Mouse (Mus musculus): ENCODE measurements at regions not wholly inside any gene's neighbourhood (a gene's known extent, or its start where the extent isn't known, plus 50 kb on each side); places are given as distances from the start of the nearest gene placed in this dataset.

DNA sequence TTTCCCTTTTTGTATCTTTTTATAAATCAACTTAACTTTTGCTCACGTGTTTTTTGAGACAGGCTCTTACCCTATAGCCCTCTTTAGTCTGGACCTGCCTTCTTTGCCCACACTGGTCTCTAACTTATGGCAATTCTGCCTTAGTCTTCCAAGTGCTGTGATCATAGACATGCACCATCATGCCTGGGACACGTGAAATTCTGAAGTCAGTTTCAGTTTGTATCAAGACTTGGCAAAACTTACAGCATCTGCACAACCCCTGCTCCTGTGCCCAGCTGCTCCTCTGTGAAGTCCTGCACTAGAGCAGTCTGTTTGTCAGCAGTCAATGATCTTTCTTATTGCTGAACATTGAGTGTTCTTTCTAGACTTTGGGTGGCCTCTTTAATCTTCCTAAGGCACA lies 114.3 kb upstream of the Tsc22d2 start:
- H3K4me1 ChIP-seq (ENCODE audit: control insufficient read depth, insufficient read depth, low read length), result no peaks in the 10 kb centered on the region
- no peak overlapping the region for H3K4me3 ChIP-seq (ENCODE audit: low read depth, low read length)
- H3K9me3 ChIP-seq (replicated peaks; ENCODE audit: control insufficient read depth, insufficient read depth, low read length, poor library complexity, severe bottlenecking), result no peaks in the 10 kb centered on the region
- H3K27ac ChIP-seq (ENCODE audit: insufficient read depth, low read length), result no peak overlapping the region
- H3K36me3 ChIP-seq (ENCODE audit: control insufficient read depth, insufficient read depth, low read length, poor library complexity, severe bottlenecking), result no peaks in the 10 kb centered on the region
- no peak overlapping the region for H3K9ac ChIP-seq (ENCODE audit: low read depth, poor library complexity, severe bottlenecking)
- H3K27me3 ChIP-seq (ENCODE audit: control insufficient read depth, insufficient read depth, low read length, poor library complexity, severe bottlenecking), result no peaks in the 10 kb centered on the region
- no peak for TF ChIP-seq CTCF (IDR thresholded peaks at IDR 0.05; ENCODE audit: low read depth, low read length)
- TF ChIP-seq POLR2A (IDR thresholded peaks at IDR 0.05; ENCODE audit: insufficient read depth, low read length), result no peak
- TF ChIP-seq EP300 (IDR thresholded peaks at IDR 0.05; ENCODE audit: insufficient read depth, low read depth, low read length), result no peak

DNA sequence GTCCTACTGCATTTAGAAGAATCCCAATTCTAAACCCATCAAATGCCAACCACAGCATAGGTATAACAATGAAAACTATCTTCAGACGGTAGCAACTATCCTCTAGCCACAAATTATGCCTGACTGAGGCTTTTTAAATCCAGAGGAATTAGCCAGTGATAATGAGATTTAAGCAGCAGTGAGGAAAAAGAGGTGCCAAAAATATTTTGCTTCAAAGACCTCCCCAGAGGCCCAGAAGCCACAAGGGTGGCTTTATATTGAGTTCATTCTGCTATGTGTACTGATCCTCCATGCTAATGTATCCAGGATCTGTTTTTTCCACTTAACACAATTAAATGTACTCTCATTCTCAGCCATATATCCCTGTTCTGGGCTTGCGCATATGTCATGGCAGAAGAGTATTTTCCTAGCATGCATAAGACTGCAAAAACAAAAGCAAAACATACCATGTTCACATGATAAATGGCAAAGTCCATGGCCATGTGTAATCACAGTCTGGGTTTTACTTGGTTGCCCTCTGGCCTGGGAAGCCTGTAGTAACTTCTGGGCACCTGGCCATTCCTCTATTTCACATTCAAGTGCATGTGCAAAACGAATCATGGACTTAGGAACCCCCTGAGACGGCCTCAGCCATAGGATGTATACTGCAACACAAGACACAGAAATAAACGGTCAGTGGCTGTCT lies 113.6 kb upstream of the Tsc22d2 start:
- no peak overlapping the region for H3K27ac ChIP-seq (ENCODE audit: insufficient read depth, low read length)
- no peaks in the 10 kb centered on the region for H3K9me3 ChIP-seq (replicated peaks; ENCODE audit: control insufficient read depth, insufficient read depth, low read length, poor library complexity, severe bottlenecking)
- H3K4me1 ChIP-seq (ENCODE audit: control insufficient read depth, insufficient read depth, low read length), result no peaks in the 10 kb centered on the region
- no peak overlapping the region for H3K4me3 ChIP-seq (ENCODE audit: low read depth, low read length)
- no peak overlapping the region for H3K9ac ChIP-seq (ENCODE audit: low read depth, poor library complexity, severe bottlenecking)
- H3K27me3 ChIP-seq (ENCODE audit: control insufficient read depth, insufficient read depth, low read length, poor library complexity, severe bottlenecking), result no peaks in the 10 kb centered on the region
- TF ChIP-seq EP300 (IDR thresholded peaks at IDR 0.05; ENCODE audit: insufficient read depth, low read depth, low read length) (no peak), POLR2A (IDR thresholded peaks at IDR 0.05; ENCODE audit: insufficient read depth, low read length) (no peak), CTCF (IDR thresholded peaks at IDR 0.05; ENCODE audit: low read depth, low read length) (no peak)
- H3K36me3 ChIP-seq (ENCODE audit: control insufficient read depth, insufficient read depth, low read length, poor library complexity, severe bottlenecking), result no peaks in the 10 kb centered on the region

GRCm38 (mm10) chr3:58302322-58302721 lies 112.2 kb upstream of the Tsc22d2 start:
- H3K9ac ChIP-seq (ENCODE audit: low read depth, poor library complexity, severe bottlenecking), result no peak overlapping the region
- no peaks in the 10 kb centered on the region for H3K27me3 ChIP-seq (ENCODE audit: control insufficient read depth, insufficient read depth, low read length, poor library complexity, severe bottlenecking)
- H3K9me3 ChIP-seq (replicated peaks; ENCODE audit: control insufficient read depth, insufficient read depth, low read length, poor library complexity, severe bottlenecking), result no peaks in the 10 kb centered on the region
- TF ChIP-seq CTCF (IDR thresholded peaks at IDR 0.05; ENCODE audit: low read depth, low read length) (no peak), POLR2A (IDR thresholded peaks at IDR 0.05; ENCODE audit: insufficient read depth, low read length) (no peak), EP300 (IDR thresholded peaks at IDR 0.05; ENCODE audit: insufficient read depth, low read depth, low read length) (no peak)
- no peaks in the 10 kb centered on the region for H3K4me1 ChIP-seq (ENCODE audit: control insufficient read depth, insufficient read depth, low read length)
- no peak overlapping the region for H3K4me3 ChIP-seq (ENCODE audit: low read depth, low read length)
- H3K27ac ChIP-seq (ENCODE audit: insufficient read depth, low read length), result no peak overlapping the region
- H3K36me3 ChIP-seq (ENCODE audit: control insufficient read depth, insufficient read depth, low read length, poor library complexity, severe bottlenecking), result no peaks in the 10 kb centered on the region

DNA sequence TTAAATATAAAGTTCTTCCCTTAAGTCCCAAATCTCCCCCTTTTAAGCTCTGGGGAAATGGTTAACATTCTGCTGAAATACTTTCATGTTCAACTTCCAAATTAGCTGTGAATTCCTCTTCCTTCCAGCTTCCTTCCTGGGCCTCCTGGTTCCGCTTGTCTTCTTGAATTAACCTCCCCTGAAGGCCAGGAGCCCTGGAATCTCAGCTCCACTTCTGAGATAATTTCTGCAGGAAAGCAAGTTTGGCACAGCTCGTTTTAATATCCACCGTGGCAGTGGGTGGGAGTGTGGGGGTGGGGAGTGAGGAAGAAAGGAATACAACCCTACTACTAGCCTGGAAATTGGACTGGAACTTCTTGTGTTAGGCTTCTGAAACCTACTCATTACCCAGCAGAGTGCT lies 110.8 kb upstream of the Tsc22d2 start:
- Histone ChIP-seq H3K36me3 (ENCODE audit: control insufficient read depth, insufficient read depth, low read length, poor library complexity, severe bottlenecking) (no peaks in the 10 kb centered on the region), H3K27me3 (ENCODE audit: control insufficient read depth, insufficient read depth, low read length, poor library complexity, severe bottlenecking) (no peaks in the 10 kb centered on the region), H3K4me1 (ENCODE audit: control insufficient read depth, insufficient read depth, low read length) (no peaks in the 10 kb centered on the region), H3K4me3 (ENCODE audit: low read depth, low read length) (no peak overlapping the region), H3K27ac (ENCODE audit: insufficient read depth, low read length) (no peak overlapping the region), H3K9me3 (replicated peaks; ENCODE audit: control insufficient read depth, insufficient read depth, low read length, poor library complexity, severe bottlenecking) (no peaks in the 10 kb centered on the region), H3K9ac (ENCODE audit: low read depth, poor library complexity, severe bottlenecking) (no peak overlapping the region)
- TF ChIP-seq POLR2A (IDR thresholded peaks at IDR 0.05; ENCODE audit: insufficient read depth, low read length), result no peak
- no peak for TF ChIP-seq CTCF (IDR thresholded peaks at IDR 0.05; ENCODE audit: low read depth, low read length)
- TF ChIP-seq EP300 (IDR thresholded peaks at IDR 0.05; ENCODE audit: insufficient read depth, low read depth, low read length), result no peak

DNA sequence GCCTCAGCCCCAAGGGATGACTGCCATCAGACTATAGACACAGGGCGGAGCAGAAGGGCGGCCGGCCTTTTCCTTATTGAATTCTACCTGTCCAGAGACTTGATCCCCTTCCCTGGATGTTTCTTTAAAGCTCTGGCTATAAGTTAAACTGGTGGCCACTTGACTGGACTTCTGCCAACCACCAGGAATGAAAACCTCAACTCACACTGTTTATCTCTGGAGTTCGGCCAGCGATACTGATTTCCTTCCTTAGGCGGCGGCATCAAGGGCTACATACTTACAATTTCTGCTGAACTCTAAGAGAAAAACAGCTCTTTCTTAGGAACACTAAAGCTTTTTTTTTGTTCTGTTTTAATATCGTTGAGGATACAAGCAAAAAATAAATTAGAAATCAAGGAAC lies 104.9 kb upstream of the Tsc22d2 start:
- no peaks in the 10 kb centered on the region for H3K9me3 ChIP-seq (replicated peaks; ENCODE audit: control insufficient read depth, insufficient read depth, low read length, poor library complexity, severe bottlenecking)
- no peak overlapping the region for H3K27ac ChIP-seq (ENCODE audit: insufficient read depth, low read length)
- H3K36me3 ChIP-seq (ENCODE audit: control insufficient read depth, insufficient read depth, low read length, poor library complexity, severe bottlenecking), result no peaks in the 10 kb centered on the region
- TF ChIP-seq POLR2A (IDR thresholded peaks at IDR 0.05; ENCODE audit: insufficient read depth, low read length), result no peak
- no peak for TF ChIP-seq CTCF (IDR thresholded peaks at IDR 0.05; ENCODE audit: low read depth, low read length)
- TF ChIP-seq EP300 (IDR thresholded peaks at IDR 0.05; ENCODE audit: insufficient read depth, low read depth, low read length), result no peak
- H3K4me1 ChIP-seq (ENCODE audit: control insufficient read depth, insufficient read depth, low read length), result no peaks in the 10 kb centered on the region
- H3K27me3 ChIP-seq (ENCODE audit: control insufficient read depth, insufficient read depth, low read length, poor library complexity, severe bottlenecking), result no peaks in the 10 kb centered on the region
- H3K4me3 ChIP-seq (ENCODE audit: low read depth, low read length), result no peak overlapping the region
- H3K9ac ChIP-seq (ENCODE audit: low read depth, poor library complexity, severe bottlenecking), result no peak overlapping the region

- Histone ChIP-seq H3K27me3 (ENCODE audit: control insufficient read depth, insufficient read depth, low read length, poor library complexity, severe bottlenecking) (no peaks in the 10 kb centered on the region), H3K4me3 (ENCODE audit: low read depth, low read length) (no peak overlapping the region), H3K9me3 (replicated peaks; ENCODE audit: control insufficient read depth, insufficient read depth, low read length, poor library complexity, severe bottlenecking) (no peaks in the 10 kb centered on the region), H3K36me3 (ENCODE audit: control insufficient read depth, insufficient read depth, low read length, poor library complexity, severe bottlenecking) (no peaks in the 10 kb centered on the region), H3K27ac (ENCODE audit: insufficient read depth, low read length) (no peak overlapping the region), H3K4me1 (ENCODE audit: control insufficient read depth, insufficient read depth, low read length) (no peaks in the 10 kb centered on the region), H3K9ac (ENCODE audit: low read depth, poor library complexity, severe bottlenecking) (no peak overlapping the region)
- no peak for TF ChIP-seq POLR2A (IDR thresholded peaks at IDR 0.05; ENCODE audit: insufficient read depth, low read length)
Observed at GRCm38 (mm10) chr3:58310390-58310789, 104.1 kb upstream of the Tsc22d2 start.

Measured in ES-Bruce4 (cell line).